Mouse (Mus musculus) MEL (cell line): ENCODE measurements at regions not wholly inside any gene's neighbourhood (a gene's known extent, or its start where the extent isn't known, plus 50 kb on each side); places are given as distances from the start of the nearest gene placed in this dataset.

Experiments
- DNase-seq: peaks from one replicate; pipeline ENCODE4 v3.0.0; 2011; ENCODE audit warnings: low read depth, low spot score
- H3K27ac ChIP-seq: 2 replicates; pipeline ENCODE4 v1.5.1; 2012; ENCODE audit warnings: low read depth, mild to moderate bottlenecking, control low read depth, low read length, moderate library complexity; ENCODE audit not compliant: control insufficient read depth
- H3K27me3 ChIP-seq, 2 experiments: fragments of 150-350 bp in 1 of 2; sonication (generic) in 1 of 2; 2 replicates each; pipeline ENCODE4 v1.6.1; 2012; ENCODE audit warnings: low read length in 2 of 2, mild to moderate bottlenecking in 2 of 2, improper control_type of control experiment in 1 of 2, moderate library complexity in 1 of 2; ENCODE audit not compliant: insufficient read depth in 2 of 2, control insufficient read depth in 1 of 2
- H3K36me3 ChIP-seq, 2 experiments: 2 replicates each; pipeline ENCODE4 v1.6.1; 2012 to 2014; ENCODE audit warnings: low read length in 2 of 2, improper control_type of control experiment in 1 of 2, inconsistent platforms in 1 of 2, mild to moderate bottlenecking in 1 of 2; ENCODE audit not compliant: insufficient read depth in 2 of 2, control insufficient read depth in 1 of 2
- H3K4me1 ChIP-seq, 2 experiments: fragments of 150-350 bp in 1 of 2; sonication (generic) in 1 of 2; 2 replicates each; pipeline ENCODE4 v1.6.1; 2012; ENCODE audit warnings: low read length in 2 of 2, improper control_type of control experiment in 1 of 2, mild to moderate bottlenecking in 1 of 2; ENCODE audit not compliant: insufficient read depth in 2 of 2, control insufficient read depth in 1 of 2
- H3K4me3 ChIP-seq, 2 experiments: fragments of 150-350 bp in 1 of 2; sonication (generic) in 1 of 2; 2 replicates each; pipeline ENCODE4 v1.5.1; 2012; ENCODE audit warnings: low read depth in 2 of 2, low read length in 2 of 2, mild to moderate bottlenecking in 2 of 2, moderate library complexity in 2 of 2, control low read depth in 1 of 2, improper control_type of control experiment in 1 of 2; ENCODE audit not compliant: control insufficient read depth in 1 of 2, insufficient read depth in 1 of 2
- H3K79me2 ChIP-seq: 2 replicates; pipeline ENCODE4 v1.6.1; 2012; ENCODE audit warnings: mild to moderate bottlenecking, low read length, moderate library complexity; ENCODE audit not compliant: control insufficient read depth, poor library complexity, insufficient read depth
- H3K9ac ChIP-seq: 2 replicates; pipeline ENCODE4 v1.6.1; 2012; ENCODE audit warnings: low read depth, mild to moderate bottlenecking, control low read depth, low read length, moderate library complexity; ENCODE audit not compliant: control insufficient read depth, poor library complexity, severe bottlenecking
- H3K9me3 ChIP-seq: fragments of 150-350 bp; sonication (generic); replicated peaks from 2 replicates; pipeline ENCODE4 v1.6.1; 2012; ENCODE audit warnings: mild to moderate bottlenecking, low read length, improper control_type of control experiment, moderate library complexity; ENCODE audit not compliant: insufficient read depth
- CHD2 ChIP-seq: IDR thresholded peaks from 2 replicates; pipeline ENCODE4 v1.6.1; 2011; ENCODE audit warnings: low read length, improper control_type of control experiment
- CTCF ChIP-seq, 3 experiments: IDR thresholded peaks in 2 of 3; conservative IDR thresholded peaks in 1 of 3; 2 replicates each; pipeline ENCODE4 v1.5.1; 2011 to 2012; ENCODE audit warnings: low read length in 3 of 3, low read depth in 2 of 3, mild to moderate bottlenecking in 2 of 3, improper control_type of control experiment in 1 of 3, inconsistent platforms in 1 of 3, mixed read lengths in 1 of 3, moderate library complexity in 1 of 3; ENCODE audit not compliant: control insufficient read depth in 1 of 3, insufficient read depth in 1 of 3, poor library complexity in 1 of 3, severe bottlenecking in 1 of 3
- ELF1 ChIP-seq: IDR thresholded peaks from 2 replicates; pipeline ENCODE4 v1.6.1; 2014; ENCODE audit warnings: low read depth, mild to moderate bottlenecking, inconsistent platforms, low read length, improper control_type of control experiment, moderate library complexity
- EP300 ChIP-seq, 2 experiments: IDR thresholded peaks; 2 replicates each; pipeline ENCODE4 v1.6.1; 2011; ENCODE audit warnings: improper control_type of control experiment in 2 of 2, low read length in 2 of 2, low read depth in 1 of 2, mild to moderate bottlenecking in 1 of 2
- ETS1 ChIP-seq: IDR thresholded peaks from 2 replicates; pipeline ENCODE4 v1.6.1; 2012; ENCODE audit warnings: low read depth, mild to moderate bottlenecking, inconsistent platforms, low read length, improper control_type of control experiment, moderate library complexity
- KAT2A ChIP-seq: conservative IDR thresholded peaks from 2 replicates; pipeline ENCODE4 v1.6.1; 2012; ENCODE audit warnings: low read depth, low read length, improper control_type of control experiment, inconsistent platforms
- MAFK ChIP-seq: IDR thresholded peaks from 2 replicates; pipeline ENCODE4 v1.6.1; 2011; ENCODE audit warnings: low read depth, mild to moderate bottlenecking, low read length, improper control_type of control experiment, borderline replicate concordance
- MAX ChIP-seq: IDR thresholded peaks from 2 replicates; pipeline ENCODE4 v1.6.1; 2011; ENCODE audit warnings: low read length, improper control_type of control experiment
- MYC ChIP-seq: IDR thresholded peaks from 2 replicates; pipeline ENCODE4 v1.6.1; 2011; ENCODE audit warnings: low read depth, mild to moderate bottlenecking, low read length, improper control_type of control experiment, moderate library complexity
- NELFE ChIP-seq: IDR thresholded peaks from 2 replicates; pipeline ENCODE4 v1.6.1; 2011; ENCODE audit warnings: low read depth, low read length, improper control_type of control experiment
- POLR2A ChIP-seq, 2 experiments: IDR thresholded peaks; 2 replicates each; pipeline ENCODE4 v1.6.1; 2011 to 2012; ENCODE audit warnings: low read length in 2 of 2, mild to moderate bottlenecking in 2 of 2, control low read depth in 1 of 2, improper control_type of control experiment in 1 of 2, low read depth in 1 of 2, moderate library complexity in 1 of 2; ENCODE audit not compliant: control insufficient read depth in 1 of 2, insufficient read depth in 1 of 2, poor library complexity in 1 of 2
- POLR2AphosphoS2 ChIP-seq: IDR thresholded peaks from 2 replicates; pipeline ENCODE4 v1.6.1; 2011; ENCODE audit warnings: low read length, improper control_type of control experiment
- RAD21 ChIP-seq: IDR thresholded peaks from 2 replicates; pipeline ENCODE4 v1.6.1; 2011; ENCODE audit warnings: mild to moderate bottlenecking, low read depth, low read length, improper control_type of control experiment
- RCOR1 ChIP-seq: IDR thresholded peaks from 2 replicates; pipeline ENCODE4 v1.6.1; 2012; ENCODE audit warnings: low read depth, mild to moderate bottlenecking, inconsistent platforms, low read length, improper control_type of control experiment
- SMC3 ChIP-seq: IDR thresholded peaks from 2 replicates; pipeline ENCODE4 v1.6.1; 2011; ENCODE audit warnings: low read depth, low read length, improper control_type of control experiment
- TBP ChIP-seq: IDR thresholded peaks from 2 replicates; pipeline ENCODE4 v1.8.0; 2011; ENCODE audit warnings: low read depth, low read length, improper control_type of control experiment
- UBTF ChIP-seq: IDR thresholded peaks from 2 replicates; pipeline ENCODE4 v1.6.1; 2012; ENCODE audit warnings: low read depth, mild to moderate bottlenecking, inconsistent platforms, low read length, improper control_type of control experiment, moderate library complexity, borderline replicate concordance; ENCODE audit not compliant: insufficient read depth
- USF2 ChIP-seq, 2 experiments: IDR thresholded peaks; 2 replicates each; pipeline ENCODE4 v1.6.1; 2011 to 2012; ENCODE audit warnings: improper control_type of control experiment in 2 of 2, low read length in 2 of 2, borderline replicate concordance in 1 of 2, inconsistent platforms in 1 of 2, low read depth in 1 of 2, mild to moderate bottlenecking in 1 of 2; ENCODE audit not compliant: insufficient read depth in 1 of 2
- ZC3H11A ChIP-seq: IDR thresholded peaks from 2 replicates; pipeline ENCODE4 v1.6.1; 2012; ENCODE audit warnings: low read depth, mild to moderate bottlenecking, inconsistent platforms, low read length, improper control_type of control experiment
- ZMIZ1 ChIP-seq: IDR thresholded peaks from 2 replicates; pipeline ENCODE4 v1.6.1; 2012; ENCODE audit warnings: low read depth, mild to moderate bottlenecking, inconsistent platforms, low read length, improper control_type of control experiment, moderate library complexity
- ZNF384 ChIP-seq: IDR thresholded peaks from 2 replicates; pipeline ENCODE4 v1.6.1; 2012; ENCODE audit warnings: low read depth, mild to moderate bottlenecking, inconsistent platforms, low read length, improper control_type of control experiment

GRCm38 (mm10) chr11:7010858-7011257 is 52.4 kb upstream of the Adcy1 start:
- DNase-seq: no peak
- no peak overlapping the region for H3K4me3 ChIP-seq
- H3K4me1 ChIP-seq: no peaks in the 10 kb centered on the region
- H3K27ac ChIP-seq: no peak overlapping the region
- H3K9me3 ChIP-seq: no peaks in the 10 kb centered on the region
- H3K79me2 ChIP-seq: no peaks in the 10 kb centered on the region
- H3K27me3 ChIP-seq: no peaks in the 10 kb centered on the region
- H3K36me3 ChIP-seq: no peaks in the 10 kb centered on the region
- H3K9ac ChIP-seq: no peak overlapping the region
- TF ChIP-seq ELF1 (no peak), UBTF (no peak)
- TF ChIP-seq, all 39 proteins: peak for 0

GRCm38 (mm10) chr11:6999329-6999728 is 64.0 kb upstream of the Adcy1 start:
- Histone ChIP-seq H3K4me3 (no peak overlapping the region), H3K79me2 (no peaks in the 10 kb centered on the region), H3K27ac (no peak overlapping the region), H3K27me3 (no peaks in the 10 kb centered on the region), H3K9me3 (no peaks in the 10 kb centered on the region), H3K36me3 (no peaks in the 10 kb centered on the region), H3K4me1 (no peaks in the 10 kb centered on the region), H3K9ac (no peak overlapping the region)
- DNase-seq: no peak
- no peak for TF ChIP-seq ZNF384
- no peak for TF ChIP-seq MAX
- TF ChIP-seq TBP: no peak
- TF ChIP-seq ZMIZ1: no peak
- no peak for TF ChIP-seq MYC
- TF ChIP-seq ZC3H11A: no peak
- TF ChIP-seq MAFK: no peak
- no peak for TF ChIP-seq SMC3
- TF ChIP-seq EP300 (IDR thresholded peaks at IDR 0.05; ENCODE audit: low read depth in 1 of 2, low read length in 2 of 2): no peak
- no peak for TF ChIP-seq RCOR1
- no peak for TF ChIP-seq POLR2AphosphoS2
- TF ChIP-seq ETS1: no peak

- no peaks in the 10 kb centered on the region for H3K27me3 ChIP-seq
- H3K9me3 ChIP-seq: no peaks in the 10 kb centered on the region
- H3K4me3 ChIP-seq: no peak overlapping the region
- no peaks in the 10 kb centered on the region for H3K4me1 ChIP-seq
- no peak overlapping the region for H3K27ac ChIP-seq
- H3K9ac ChIP-seq: no peak overlapping the region
- H3K36me3 ChIP-seq: no peaks in the 10 kb centered on the region
- DNase-seq: no peak
- TF ChIP-seq ETS1 (no peak), MAFK (no peak), RCOR1 (no peak), CHD2 (no peak), POLR2A (IDR thresholded peaks at IDR 0.05; ENCODE audit: control insufficient read depth in 1 of 2, insufficient read depth in 1 of 2, low read depth in 1 of 2, low read length in 2 of 2, poor library complexity in 1 of 2) (no peak), ZC3H11A (no peak), RAD21 (no peak), MYC (no peak), NELFE (no peak), KAT2A (no peak), TBP (no peak), USF2 (IDR thresholded peaks at IDR 0.05; ENCODE audit: borderline replicate concordance in 1 of 2, insufficient read depth in 1 of 2, low read depth in 1 of 2, low read length in 2 of 2) (no peak), ELF1 (no peak), CTCF (IDR thresholded peaks at IDR 0.05 in 2 of 3, conservative IDR thresholded peaks at IDR 0.05 in 1 of 3; ENCODE audit: control insufficient read depth in 1 of 3, insufficient read depth in 1 of 3, low read depth in 2 of 3, low read length in 3 of 3, poor library complexity in 1 of 3, severe bottlenecking in 1 of 3) (no peak), EP300 (IDR thresholded peaks at IDR 0.05; ENCODE audit: low read depth in 1 of 2, low read length in 2 of 2) (no peak)
- no peaks in the 10 kb centered on the region for H3K79me2 ChIP-seq
Measured at GRCm38 (mm10) chr11:6998810-6999209, 64.5 kb upstream of the Adcy1 start.
